Mouse (Mus musculus): ENCODE measurements around the gene Car10. TPM values are rescaled to one million over a fixed set of nuclear protein-coding genes. Genes with fewer than 3 reads are reported as not detected.

The Car10 gene
- polyA plus RNA-seq, 1 experiment from 2014 or later, result 0.08 TPM

GRCm38 (mm10) chr11:93612071-93612470, 514.2 kb downstream of the Car10 start:
- Histone ChIP-seq H3K9me3 (replicated peaks) (no peaks in the 10 kb centered on the region), H3K27ac (no peak overlapping the region), H3K4me3 (replicated peaks) (no peak overlapping the region), H3K36me3 (no peaks in the 10 kb centered on the region), H3K4me2 (no peak overlapping the region), H3K4me1 (no peaks in the 10 kb centered on the region), H3K27me3 (no peaks in the 10 kb centered on the region), H3K9ac (no peak overlapping the region)
- WGBS, result 79% methylated on average over 4 of the region's 4 CpGs
- ATAC-seq (replicated peaks; ENCODE audit: low FRiP score), result no peak

- Histone ChIP-seq H3K4me1 (no peaks in the 10 kb centered on the region), H3K9me3 (replicated peaks) (no peaks in the 10 kb centered on the region), H3K27me3 (no peaks in the 10 kb centered on the region), H3K36me3 (no peaks in the 10 kb centered on the region), H3K4me2 (no peak overlapping the region), H3K27ac (no peak overlapping the region), H3K9ac (no peak overlapping the region), H3K4me3 (replicated peaks) (no peak overlapping the region)
- no peak for ATAC-seq (replicated peaks; ENCODE audit: low FRiP score)
Observed at GRCm38 (mm10) chr11:93614851-93615250, 517.0 kb downstream of the Car10 start.

- Histone ChIP-seq H3K4me2 (no peak overlapping the region), H3K9ac (no peak overlapping the region), H3K36me3 (no peaks in the 10 kb centered on the region), H3K9me3 (replicated peaks) (no peaks in the 10 kb centered on the region), H3K4me1 (no peaks in the 10 kb centered on the region), H3K27me3 (no peaks in the 10 kb centered on the region), H3K27ac (no peak overlapping the region), H3K4me3 (replicated peaks) (no peak overlapping the region)
- WGBS, result 91% methylated on average over 5 of the region's 5 CpGs
- no peak for ATAC-seq (replicated peaks; ENCODE audit: low FRiP score)
Observed at GRCm38 (mm10) chr11:93623605-93624004, 525.8 kb downstream of the Car10 start.

GRCm38 (mm10) chr11:93639410-93639809, 541.6 kb downstream of the Car10 start:
- H3K4me2 ChIP-seq, result no peak overlapping the region
- H3K9ac ChIP-seq, result no peak overlapping the region
- WGBS, result 68% methylated on average over 3 of the region's 3 CpGs
- ATAC-seq (replicated peaks; ENCODE audit: low FRiP score), result no peak
- no peaks in the 10 kb centered on the region for H3K36me3 ChIP-seq
- no peak overlapping the region for H3K4me3 ChIP-seq (replicated peaks)
- H3K27me3 ChIP-seq, result no peaks in the 10 kb centered on the region
- H3K27ac ChIP-seq, result no peak overlapping the region
- H3K9me3 ChIP-seq (replicated peaks), result no peaks in the 10 kb centered on the region
- no peaks in the 10 kb centered on the region for H3K4me1 ChIP-seq

GRCm38 (mm10) chr11:93640954-93641353, 543.1 kb downstream of the Car10 start:
- Histone ChIP-seq H3K9me3 (replicated peaks) (no peaks in the 10 kb centered on the region), H3K27me3 (no peaks in the 10 kb centered on the region), H3K9ac (no peak overlapping the region), H3K36me3 (no peaks in the 10 kb centered on the region), H3K4me1 (no peaks in the 10 kb centered on the region), H3K27ac (no peak overlapping the region), H3K4me2 (no peak overlapping the region), H3K4me3 (replicated peaks) (no peak overlapping the region)
- WGBS, result 80% methylated on average over 5 of the region's 5 CpGs
- ATAC-seq (replicated peaks; ENCODE audit: low FRiP score), result no peak

GRCm38 (mm10) chr11:93642331-93642730, 544.5 kb downstream of the Car10 start:
- Histone ChIP-seq H3K27ac (no peak overlapping the region), H3K9me3 (replicated peaks) (no peaks in the 10 kb centered on the region), H3K36me3 (no peaks in the 10 kb centered on the region), H3K27me3 (no peaks in the 10 kb centered on the region), H3K4me3 (replicated peaks) (no peak overlapping the region), H3K4me1 (no peaks in the 10 kb centered on the region), H3K4me2 (no peak overlapping the region), H3K9ac (no peak overlapping the region)
- ATAC-seq (replicated peaks; ENCODE audit: low FRiP score), result no peak
- WGBS, result 84% methylated on average over 1 of the region's 1 CpGs

- no peak overlapping the region for H3K4me2 ChIP-seq
- H3K4me1 ChIP-seq, result no peaks in the 10 kb centered on the region
- no peaks in the 10 kb centered on the region for H3K27me3 ChIP-seq
- H3K36me3 ChIP-seq, result no peaks in the 10 kb centered on the region
- ATAC-seq (replicated peaks; ENCODE audit: low FRiP score), result no peak
- 81% methylated on average over 4 of the region's 4 CpGs for WGBS
- H3K9me3 ChIP-seq (replicated peaks), result no peaks in the 10 kb centered on the region
- H3K4me3 ChIP-seq (replicated peaks), result no peak overlapping the region
- H3K27ac ChIP-seq, result no peak overlapping the region
- no peak overlapping the region for H3K9ac ChIP-seq
Observed at GRCm38 (mm10) chr11:93643006-93643405, 545.2 kb downstream of the Car10 start.

GRCm38 (mm10) chr11:93643436-93643835, 545.6 kb downstream of the Car10 start:
- H3K27ac ChIP-seq, result no peak overlapping the region
- no peak for ATAC-seq (replicated peaks; ENCODE audit: low FRiP score)
- no peak overlapping the region for H3K4me2 ChIP-seq
- H3K27me3 ChIP-seq, result no peaks in the 10 kb centered on the region
- no peaks in the 10 kb centered on the region for H3K9me3 ChIP-seq (replicated peaks)
- no peak overlapping the region for H3K4me3 ChIP-seq (replicated peaks)
- no peak overlapping the region for H3K9ac ChIP-seq
- no peaks in the 10 kb centered on the region for H3K36me3 ChIP-seq
- no peaks in the 10 kb centered on the region for H3K4me1 ChIP-seq
- 91% methylated on average over 9 of the region's 9 CpGs for WGBS

GRCm38 (mm10) chr11:93646216-93646615, 548.4 kb downstream of the Car10 start:
- H3K9ac ChIP-seq, result no peak overlapping the region
- H3K4me2 ChIP-seq, result no peak overlapping the region
- no peak for ATAC-seq (replicated peaks; ENCODE audit: low FRiP score)
- no peaks in the 10 kb centered on the region for H3K9me3 ChIP-seq (replicated peaks)
- H3K4me1 ChIP-seq, result no peaks in the 10 kb centered on the region
- H3K27ac ChIP-seq, result no peak overlapping the region
- 85% methylated on average over 3 of the region's 3 CpGs for WGBS
- H3K36me3 ChIP-seq, result no peaks in the 10 kb centered on the region
- no peaks in the 10 kb centered on the region for H3K27me3 ChIP-seq
- H3K4me3 ChIP-seq (replicated peaks), result no peak overlapping the region
